Mouse (Mus musculus) stomach, postnatal 0 days (tissue): ENCODE data around the gene Saa1.

ENCODE experiments used
- CTCF ChIP-seq: IDR thresholded peaks from 2 replicates; pipeline ENCODE4 v1.5.1; 2016; ENCODE audit warnings: antibody characterized with exemption, low read depth, mild to moderate bottlenecking, moderate library complexity
- EP300 ChIP-seq: optimal IDR thresholded peaks from 2 replicates; pipeline ENCODE3; 2016; ENCODE audit warnings: antibody characterized with exemption

GRCm38 (mm10) chr7:46789177-46789849, 46.5 kb upstream of the Saa1 start:
- TF ChIP-seq CTCF (no peak), EP300 (no peak)
